Mouse (Mus musculus): ENCODE results near the gene Slc32a1.
A peak's percentile ranks its signal among the peaks of the same experiment; 100 is the strongest.

The Slc32a1 gene

DNA sequence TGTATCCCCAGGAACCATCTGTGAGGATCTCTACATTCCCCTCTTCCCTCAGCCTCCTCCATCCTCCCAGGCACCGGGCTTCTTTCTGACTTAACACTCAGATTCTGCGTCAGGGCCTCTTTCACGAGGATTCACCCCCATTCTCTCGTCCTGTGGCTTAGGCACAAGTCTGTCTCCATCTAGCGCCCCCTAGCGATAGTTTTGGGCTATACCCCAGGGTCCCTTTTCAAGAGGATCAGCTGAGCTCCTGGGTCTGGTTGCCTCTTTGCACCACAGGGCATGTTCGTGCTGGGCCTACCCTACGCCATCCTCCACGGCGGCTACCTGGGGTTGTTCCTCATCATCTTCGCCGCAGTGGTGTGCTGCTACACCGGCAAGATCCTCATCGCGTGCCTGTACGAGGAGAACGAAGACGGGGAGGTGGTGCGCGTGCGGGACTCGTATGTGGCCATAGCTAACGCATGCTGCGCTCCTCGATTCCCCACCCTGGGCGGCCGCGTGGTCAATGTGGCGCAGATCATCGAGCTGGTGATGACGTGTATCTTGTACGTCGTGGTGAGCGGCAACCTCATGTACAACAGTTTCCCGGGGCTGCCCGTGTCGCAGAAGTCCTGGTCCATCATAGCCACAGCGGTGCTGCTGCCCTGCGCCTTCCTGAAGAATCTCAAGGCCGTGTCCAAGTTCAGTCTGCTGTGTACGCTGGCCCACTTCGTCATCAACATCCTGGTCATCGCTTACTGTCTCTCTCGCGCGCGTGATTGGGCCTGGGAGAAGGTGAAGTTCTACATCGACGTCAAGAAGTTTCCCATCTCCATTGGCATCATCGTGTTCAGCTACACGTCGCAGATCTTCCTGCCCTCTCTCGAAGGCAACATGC, 3.2 kb downstream of the Slc32a1 start:
- peak; percentile 73 for DNase-seq

GRCm38 (mm10) chr2:158614418-158614955, 3.9 kb downstream of the Slc32a1 start:
- DNase-seq = no peak

GRCm38 (mm10) chr2:158615161-158615680, 4.7 kb downstream of the Slc32a1 start:
- no peak for DNase-seq

- no peak for DNase-seq
Observed at GRCm38 (mm10) chr2:158615702-158616101, 5.1 kb downstream of the Slc32a1 start.

DNA sequence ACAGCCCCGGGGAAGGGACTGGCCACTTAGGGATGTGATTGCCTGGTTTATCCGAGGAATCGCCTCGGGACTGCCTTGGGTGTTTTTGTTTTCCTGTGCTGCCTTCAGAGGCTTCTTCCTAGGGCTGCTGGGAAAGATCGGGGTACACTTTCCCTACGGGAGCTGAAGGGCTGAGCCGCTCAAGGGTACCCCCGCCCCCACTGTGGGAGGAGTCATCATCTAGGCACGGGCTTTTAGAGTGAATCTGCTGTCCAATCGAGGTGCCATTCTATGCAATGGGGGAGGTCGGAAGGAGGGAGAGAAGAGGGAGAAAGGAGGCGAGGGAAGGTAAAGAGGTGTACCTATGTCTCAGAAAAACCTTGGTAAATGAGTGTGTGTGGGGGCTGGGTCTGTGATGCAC, 5.7 kb downstream of the Slc32a1 start:
- DNase-seq = peak; percentile 41

GRCm38 (mm10) chr2:158616790-158617189, 6.2 kb downstream of the Slc32a1 start:
- DNase-seq = no peak

DNA sequence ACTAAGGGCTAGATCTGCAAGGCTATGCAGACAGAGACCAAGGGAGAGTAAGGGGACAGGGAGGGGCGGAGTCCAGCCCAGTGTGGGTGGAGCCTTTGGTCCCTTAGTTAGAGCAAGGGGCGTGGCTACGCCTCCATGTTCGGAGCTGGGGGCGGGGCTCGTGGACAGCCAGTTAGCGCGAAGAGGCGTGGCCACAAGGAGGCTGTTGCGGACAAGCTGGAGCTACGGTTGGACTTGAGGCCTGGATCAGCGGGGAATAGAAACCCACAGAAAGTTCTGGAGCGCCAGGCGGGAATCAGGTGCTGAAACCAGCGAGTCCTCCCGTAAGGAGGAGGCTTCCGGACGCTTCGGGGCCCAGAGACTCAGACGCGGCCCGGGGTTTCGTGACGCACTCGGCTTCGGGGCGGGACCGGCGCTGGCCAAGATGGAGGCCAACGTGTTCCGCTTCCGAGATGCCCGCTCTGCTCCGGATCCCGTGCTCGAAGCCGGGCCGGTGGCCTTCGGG, 14.2 kb downstream of the Slc32a1 start, which contains the start of gene Actr5:
Gene Actr5 (plus strand): TSS at position 171 of the 505 bp plus-strand sequence.
- peak; percentile 85 for DNase-seq

DNA sequence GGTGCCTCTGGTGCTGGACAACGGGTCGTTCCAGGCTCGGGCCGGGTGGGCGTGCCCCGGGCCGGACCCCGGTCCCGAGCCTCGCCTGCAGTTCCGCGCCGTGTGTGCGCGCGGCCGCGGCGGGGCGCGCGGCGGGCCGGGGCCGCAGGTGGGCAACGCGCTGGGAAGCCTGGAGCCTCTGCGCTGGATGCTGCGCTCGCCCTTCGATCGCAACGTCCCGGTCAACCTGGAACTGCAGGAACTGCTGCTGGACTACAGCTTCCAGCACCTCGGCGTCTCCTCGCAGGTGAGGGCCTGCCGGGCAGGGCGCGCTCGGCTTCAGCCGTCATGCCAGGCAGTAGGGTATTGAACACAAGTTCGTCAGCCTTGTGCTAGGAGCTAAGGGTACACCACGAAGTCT, 14.7 kb downstream of the Slc32a1 start:
- DNase-seq = no peak

GRCm38 (mm10) chr2:158625697-158626096, 15.1 kb downstream of the Slc32a1 start:
- DNase-seq = no peak

- DNase-seq = no peak
Observed at GRCm38 (mm10) chr2:158628858-158629257, 18.3 kb downstream of the Slc32a1 start.

DNA sequence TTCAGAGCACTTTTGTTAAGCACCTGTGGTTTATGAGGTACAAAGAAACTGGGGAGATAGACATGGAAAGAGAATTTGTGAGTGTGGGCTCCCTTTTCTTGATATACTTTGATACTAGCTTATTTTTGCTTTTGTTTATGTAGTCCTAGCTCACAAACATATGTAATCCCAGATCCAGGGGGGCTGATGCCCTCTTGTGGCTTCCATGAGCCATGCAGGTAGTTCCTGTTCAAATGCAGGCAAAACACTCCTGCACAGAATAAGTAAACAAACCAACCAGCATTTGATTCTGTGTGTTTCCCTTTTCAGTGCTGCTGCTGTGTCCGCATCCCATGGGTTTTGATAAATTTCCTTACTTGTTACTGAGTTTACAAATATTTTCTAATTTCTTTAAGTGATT, 18.8 kb downstream of the Slc32a1 start:
- no peak for DNase-seq

DNA sequence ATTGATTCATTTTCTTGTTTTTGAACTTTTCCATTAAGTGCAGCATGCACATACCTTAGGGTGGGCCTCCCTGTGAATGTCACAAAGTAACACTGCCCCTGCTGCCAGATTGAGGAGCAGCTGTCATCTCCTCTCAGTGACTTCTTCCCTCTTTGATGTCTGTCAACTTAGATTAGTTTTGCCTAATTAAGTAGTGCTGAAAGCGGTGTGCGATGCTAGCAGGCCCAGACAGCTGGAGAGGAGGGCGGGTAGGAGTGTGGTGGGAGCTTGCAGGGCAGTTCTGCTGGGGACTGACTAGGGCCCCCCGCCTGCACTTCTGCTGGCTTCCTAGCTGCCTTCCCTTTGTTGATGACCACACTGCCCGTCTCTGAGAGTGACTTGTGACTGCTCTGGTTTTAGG, 21.3 kb downstream of the Slc32a1 start:
- no peak for DNase-seq

DNA sequence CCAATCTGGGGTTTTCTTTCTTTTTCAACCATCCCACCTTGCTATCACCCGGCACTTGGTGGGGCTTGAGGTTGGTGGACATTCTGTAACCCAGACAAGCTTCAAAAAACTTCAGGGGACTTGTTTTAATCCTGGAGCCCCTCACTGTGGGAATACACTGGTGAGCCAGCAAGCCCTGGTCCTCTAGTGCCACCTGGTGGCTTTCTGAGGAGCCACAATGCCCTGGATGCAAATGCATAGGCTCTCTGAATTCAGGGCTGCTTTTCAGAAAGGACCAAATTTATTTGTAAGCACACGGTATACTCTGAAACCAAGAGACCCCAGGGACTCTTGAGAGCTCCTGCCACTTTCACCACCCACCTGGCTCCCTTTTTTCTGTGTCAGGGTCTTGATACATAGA, 31.3 kb downstream of the Slc32a1 start:
- DNase-seq = peak; percentile 75

DNA sequence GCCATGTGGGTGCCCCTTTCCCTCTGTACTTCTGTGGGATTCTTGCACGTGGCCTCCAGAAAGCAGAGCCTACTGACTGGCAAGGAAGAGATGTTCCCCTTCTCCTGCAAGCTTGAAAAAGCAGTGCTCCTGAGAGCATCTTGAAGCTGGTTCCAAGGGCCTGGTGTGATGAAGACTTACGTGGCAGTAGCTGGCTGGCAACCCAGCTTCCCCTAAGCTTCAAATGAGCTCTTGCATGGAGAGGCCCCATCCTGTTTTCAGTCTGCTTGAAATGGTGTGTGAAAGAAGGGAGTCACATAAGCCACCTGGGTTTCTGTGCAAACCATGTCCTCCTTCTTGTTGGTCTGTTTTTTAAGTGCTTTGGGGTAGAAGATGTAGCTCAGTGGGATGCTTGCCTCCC, 32.0 kb downstream of the Slc32a1 start:
- DNase-seq = no peak

GRCm38 (mm10) chr2:158643791-158644190, 33.2 kb downstream of the Slc32a1 start:
- DNase-seq = no peak

DNA sequence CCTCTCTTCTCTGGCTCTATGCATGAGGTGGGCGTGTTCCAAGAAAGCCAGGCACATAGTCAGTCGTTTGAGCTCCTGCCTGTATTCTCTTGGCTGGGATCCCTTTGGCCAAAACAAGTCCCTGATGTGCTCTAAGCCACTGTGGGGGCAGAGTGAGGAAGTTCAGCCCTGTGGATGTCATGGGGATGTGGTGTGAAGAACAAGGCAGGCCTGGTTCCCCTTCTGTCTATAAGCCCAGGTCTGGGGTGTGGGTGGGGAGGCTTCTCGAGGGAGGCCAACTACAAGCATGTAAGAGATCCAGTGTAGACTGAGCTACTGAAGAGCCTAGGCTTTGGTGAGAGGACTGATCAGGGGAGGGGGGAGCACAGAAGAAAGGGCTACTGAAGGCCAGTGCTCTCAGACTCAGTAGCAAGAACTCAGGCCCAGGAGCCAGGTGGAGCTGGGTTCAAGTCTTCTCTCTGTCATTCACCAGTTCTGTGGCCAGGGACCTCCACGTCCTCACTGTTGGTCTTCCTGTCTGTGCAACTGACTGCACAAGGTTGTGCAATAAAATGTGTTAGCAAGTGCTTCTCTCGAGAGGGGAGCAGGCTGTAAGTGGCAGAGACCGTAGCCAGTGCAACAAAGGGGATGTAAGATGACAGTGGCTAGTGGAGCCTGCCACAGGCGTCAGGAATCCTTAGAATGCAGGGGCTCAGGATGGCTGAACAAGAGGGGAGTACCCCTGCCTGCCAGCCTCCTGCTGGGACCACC, 40.8 kb downstream of the Slc32a1 start:
- DNase-seq = no peak

DNA sequence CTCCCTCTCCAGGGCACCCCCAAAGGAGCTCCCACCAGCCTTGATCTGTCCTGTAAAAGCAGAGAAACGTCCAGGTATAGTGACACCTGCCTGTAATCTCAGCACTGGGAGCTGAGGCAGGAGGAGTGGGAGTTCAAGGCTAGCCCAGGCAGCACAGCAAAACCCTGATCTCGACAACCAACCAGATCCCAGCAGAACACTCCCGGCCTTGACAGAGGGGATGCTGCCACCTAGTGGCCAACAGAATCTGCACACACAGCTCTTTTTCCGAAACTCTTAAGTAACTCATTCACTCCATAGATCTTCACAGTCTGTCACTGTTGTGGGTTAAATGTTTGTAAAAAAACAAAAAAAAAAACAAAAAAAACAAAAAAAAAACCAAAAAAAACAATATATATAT, 42.4 kb downstream of the Slc32a1 start:
- peak; percentile 87 for DNase-seq

GRCm38 (mm10) chr2:158654717-158655116, 44.1 kb downstream of the Slc32a1 start:
- no peak for DNase-seq

GRCm38 (mm10) chr2:158655806-158656205, 45.2 kb downstream of the Slc32a1 start:
- no peak for DNase-seq

- DNase-seq = no peak
Observed at GRCm38 (mm10) chr2:158658822-158659221, 48.3 kb downstream of the Slc32a1 start.

DNA sequence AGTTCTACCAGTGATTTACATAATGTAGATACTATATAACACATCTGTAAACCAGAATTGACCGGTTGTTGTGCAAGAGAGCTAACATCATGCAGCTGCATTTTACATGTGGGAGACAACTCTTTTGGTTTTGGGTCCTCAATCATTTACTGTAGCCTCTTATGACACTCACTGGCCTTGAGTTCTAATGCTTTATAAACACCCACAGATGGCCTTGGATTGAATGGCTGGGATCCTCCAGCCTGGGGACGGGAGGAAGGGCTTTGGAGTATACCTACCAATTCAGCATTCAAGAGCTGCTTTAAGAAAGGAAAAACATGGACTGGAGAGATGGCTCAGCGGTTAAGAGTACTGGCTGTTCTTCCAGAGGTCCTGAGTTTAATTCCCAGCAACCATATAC, 48.8 kb downstream of the Slc32a1 start:
- DNase-seq = no peak

GRCm38 (mm10) chr2:158665098-158665497, 54.5 kb downstream of the Slc32a1 start, which contains the start of gene Ppp1r16b:
Gene Ppp1r16b (plus strand): TSS chr2:158665398.
- no peak for DNase-seq
